Mouse (Mus musculus): Measurements from ENCODE around the gene Errfi1. TPM values are rescaled to one million over a fixed set of nuclear protein-coding genes. Genes with fewer than 3 reads are reported as not detected.
A peak's percentile ranks its signal among the peaks of the same experiment; 100 is the strongest.
"Not testable (repeated sequence)": the region's sequence is repeated elsewhere in the genome, so short reads cannot be mapped to it uniquely, and the experiment has no call there.

Errfi1 gene
- polyA plus RNA-seq, 1 experiment = 44.2 TPM

DNA sequence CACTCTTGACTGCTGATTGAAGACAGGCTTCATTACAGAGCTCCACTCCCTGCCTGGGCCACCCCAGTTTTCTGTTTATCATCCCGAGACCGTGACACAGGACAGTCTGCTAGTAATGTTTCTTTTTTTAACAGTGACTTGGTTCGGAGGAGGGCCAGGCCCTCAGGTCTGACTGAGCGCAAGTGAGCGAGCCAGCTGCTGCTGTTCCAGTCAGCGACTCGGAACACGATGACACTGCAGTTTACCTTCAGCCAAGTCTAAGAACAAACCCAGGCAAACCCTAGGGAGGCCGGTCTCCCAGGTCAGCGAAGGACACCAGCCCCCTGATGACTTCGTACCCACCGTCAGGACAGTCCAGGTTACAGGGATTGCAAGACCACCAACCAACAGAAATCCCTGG lies 48.3 kb downstream of the Errfi1 start:
- Histone ChIP-seq H3K36me3 (ENCODE audit: control insufficient read depth, insufficient read depth, low read length, poor library complexity, severe bottlenecking) (peaks cover 21% of the 10 kb centered on the region), H3K9ac (ENCODE audit: low read depth, poor library complexity, severe bottlenecking) (no peak overlapping the region), H3K27ac (ENCODE audit: insufficient read depth, low read length) (peak overlapping the region; percentile 21), H3K4me3 (ENCODE audit: low read depth, low read length) (no peak overlapping the region), H3K9me3 (replicated peaks; ENCODE audit: control insufficient read depth, insufficient read depth, low read length, poor library complexity, severe bottlenecking) (no peaks in the 10 kb centered on the region), H3K27me3 (ENCODE audit: control insufficient read depth, insufficient read depth, low read length, poor library complexity, severe bottlenecking) (no peaks in the 10 kb centered on the region), H3K4me1 (ENCODE audit: control insufficient read depth, insufficient read depth, low read length) (no peaks in the 10 kb centered on the region)
- TF ChIP-seq POLR2A (IDR thresholded peaks at IDR 0.05; ENCODE audit: insufficient read depth, low read length) (no peak), EP300 (IDR thresholded peaks at IDR 0.05; ENCODE audit: insufficient read depth, low read depth, low read length) (no peak), CTCF (IDR thresholded peaks at IDR 0.05; ENCODE audit: low read depth, low read length) (no peak)

DNA sequence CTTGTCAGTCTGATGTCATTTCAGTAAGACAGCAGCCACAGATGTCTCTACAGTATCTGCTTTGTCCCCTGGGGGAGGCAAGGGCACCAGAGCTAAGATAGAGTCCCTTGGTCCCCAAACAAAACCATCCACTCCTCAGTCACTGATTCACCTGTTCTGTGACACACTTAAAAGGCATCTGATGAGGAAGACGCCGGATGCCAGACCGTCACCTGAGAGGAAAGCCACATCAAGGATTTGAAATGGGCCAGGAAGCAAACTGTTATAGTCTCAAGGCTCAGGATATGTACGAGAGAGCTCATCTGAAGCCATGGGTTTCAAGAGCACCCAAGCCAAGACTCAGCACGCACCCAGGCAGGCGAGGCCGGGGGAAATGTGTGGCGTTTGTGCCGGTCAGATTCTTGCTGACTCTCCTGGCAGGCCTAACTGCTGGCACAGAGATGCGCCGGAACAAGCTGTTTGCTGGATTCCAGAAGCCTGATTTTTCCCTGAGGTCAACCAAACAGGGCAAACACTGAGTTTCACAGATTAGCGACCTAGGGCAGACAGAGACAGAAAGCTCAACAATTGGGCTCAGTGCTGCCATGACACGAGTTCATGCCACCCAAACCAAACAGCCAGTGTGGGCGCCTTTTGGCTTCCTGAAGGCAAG lies 49.5 kb downstream of the Errfi1 start:
- H3K9ac ChIP-seq (ENCODE audit: low read depth, poor library complexity, severe bottlenecking) = no peak overlapping the region
- no peaks in the 10 kb centered on the region for H3K27me3 ChIP-seq (ENCODE audit: control insufficient read depth, insufficient read depth, low read length, poor library complexity, severe bottlenecking)
- H3K36me3 ChIP-seq (ENCODE audit: control insufficient read depth, insufficient read depth, low read length, poor library complexity, severe bottlenecking) = peaks cover 24% of the 10 kb centered on the region

GRCm38 (mm10) chr4:150907099-150907498 lies 53.4 kb downstream of the Errfi1 start:
- no peaks in the 10 kb centered on the region for H3K27me3 ChIP-seq (ENCODE audit: control insufficient read depth, insufficient read depth, low read length, poor library complexity, severe bottlenecking)
- peaks cover 24% of the 10 kb centered on the region for H3K36me3 ChIP-seq (ENCODE audit: control insufficient read depth, insufficient read depth, low read length, poor library complexity, severe bottlenecking)
- no peak for TF ChIP-seq CTCF (IDR thresholded peaks at IDR 0.05; ENCODE audit: low read depth, low read length)
- no peak for TF ChIP-seq EP300 (IDR thresholded peaks at IDR 0.05; ENCODE audit: insufficient read depth, low read depth, low read length)
- no peak for TF ChIP-seq POLR2A (IDR thresholded peaks at IDR 0.05; ENCODE audit: insufficient read depth, low read length)
- H3K4me1 ChIP-seq (ENCODE audit: control insufficient read depth, insufficient read depth, low read length) = no peaks in the 10 kb centered on the region
- no peak overlapping the region for H3K9ac ChIP-seq (ENCODE audit: low read depth, poor library complexity, severe bottlenecking)
- H3K4me3 ChIP-seq (ENCODE audit: low read depth, low read length) = no peak overlapping the region
- H3K27ac ChIP-seq (ENCODE audit: insufficient read depth, low read length) = no peak overlapping the region
- H3K9me3 ChIP-seq (replicated peaks; ENCODE audit: control insufficient read depth, insufficient read depth, low read length, poor library complexity, severe bottlenecking) = no peaks in the 10 kb centered on the region

More for the DNA sequence above, 49.5 kb downstream of the Errfi1 start:
- no peak overlapping the region for H3K4me3 ChIP-seq (ENCODE audit: low read depth, low read length)
- no peak overlapping the region for H3K27ac ChIP-seq (ENCODE audit: insufficient read depth, low read length)
- H3K4me1 ChIP-seq (ENCODE audit: control insufficient read depth, insufficient read depth, low read length) = no peaks in the 10 kb centered on the region
- TF ChIP-seq POLR2A (IDR thresholded peaks at IDR 0.05; ENCODE audit: insufficient read depth, low read length) = no peak
- TF ChIP-seq EP300 (IDR thresholded peaks at IDR 0.05; ENCODE audit: insufficient read depth, low read depth, low read length) = no peak
- no peak for TF ChIP-seq CTCF (IDR thresholded peaks at IDR 0.05; ENCODE audit: low read depth, low read length)
- no peaks in the 10 kb centered on the region for H3K9me3 ChIP-seq (replicated peaks; ENCODE audit: control insufficient read depth, insufficient read depth, low read length, poor library complexity, severe bottlenecking)

DNA sequence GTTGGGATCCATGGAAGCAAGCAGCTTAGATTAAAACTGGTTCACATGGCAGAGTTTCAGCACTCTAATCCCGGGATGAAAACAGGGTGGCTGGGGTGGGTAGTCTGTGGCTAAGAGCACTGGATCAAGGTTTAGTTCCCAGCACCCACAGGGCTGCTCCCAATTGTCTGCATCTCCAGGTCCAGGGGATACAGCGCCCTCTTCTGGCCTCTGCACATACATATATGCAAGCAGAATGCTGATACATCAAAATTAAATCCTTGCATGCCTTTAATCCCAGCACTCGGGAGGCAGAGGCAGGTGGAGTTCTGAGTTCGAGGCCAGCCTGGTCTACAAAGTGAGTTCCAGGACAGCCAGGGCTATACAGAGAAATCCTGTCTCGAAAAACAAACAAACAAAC lies 54.8 kb downstream of the Errfi1 start:
- H3K9me3 ChIP-seq (replicated peaks; ENCODE audit: control insufficient read depth, insufficient read depth, low read length, poor library complexity, severe bottlenecking); H3K27ac ChIP-seq (ENCODE audit: insufficient read depth, low read length); H3K27me3 ChIP-seq (ENCODE audit: control insufficient read depth, insufficient read depth, low read length, poor library complexity, severe bottlenecking); H3K4me1 ChIP-seq (ENCODE audit: control insufficient read depth, insufficient read depth, low read length): not testable (repeated sequence)
- H3K4me3 ChIP-seq (ENCODE audit: low read depth, low read length) = peak overlapping the region; percentile 16; the same call in 1 of the 2 replicates
- TF ChIP-seq CTCF (IDR thresholded peaks at IDR 0.05; ENCODE audit: low read depth, low read length) = peak; percentile 67
- peaks cover 19% of the 10 kb centered on the region for H3K36me3 ChIP-seq (ENCODE audit: control insufficient read depth, insufficient read depth, low read length, poor library complexity, severe bottlenecking)
- H3K9ac ChIP-seq (ENCODE audit: low read depth, poor library complexity, severe bottlenecking) = peak overlapping the region; percentile 76; the same call in 1 of the 2 replicates

GRCm38 (mm10) chr4:150909451-150910156 lies 55.9 kb downstream of the Errfi1 start:
- Histone ChIP-seq H3K36me3 (ENCODE audit: control insufficient read depth, insufficient read depth, low read length, poor library complexity, severe bottlenecking) (peaks cover 16% of the 10 kb centered on the region), H3K27ac (ENCODE audit: insufficient read depth, low read length) (peak overlapping the region; percentile 60), H3K9me3 (replicated peaks; ENCODE audit: control insufficient read depth, insufficient read depth, low read length, poor library complexity, severe bottlenecking) (no peaks in the 10 kb centered on the region), H3K4me1 (ENCODE audit: control insufficient read depth, insufficient read depth, low read length) (no peaks in the 10 kb centered on the region), H3K4me3 (ENCODE audit: low read depth, low read length) (peak overlapping the region; percentile 74), H3K9ac (ENCODE audit: low read depth, poor library complexity, severe bottlenecking) (peak overlapping the region; percentile 76), H3K27me3 (ENCODE audit: control insufficient read depth, insufficient read depth, low read length, poor library complexity, severe bottlenecking) (no peaks in the 10 kb centered on the region)
- TF ChIP-seq EP300 (IDR thresholded peaks at IDR 0.05; ENCODE audit: insufficient read depth, low read depth, low read length) (no peak), POLR2A (IDR thresholded peaks at IDR 0.05; ENCODE audit: insufficient read depth, low read length) (peak; percentile 40)
